Mouse (Mus musculus): ENCODE measurements around the gene Spi1. TPM values are rescaled to one million over a fixed set of nuclear protein-coding genes. Genes with fewer than 3 reads are reported as not detected.

The Spi1 gene
- total RNA-seq, 2 experiments from 2014 or later: 139 to 208 TPM

DNA sequence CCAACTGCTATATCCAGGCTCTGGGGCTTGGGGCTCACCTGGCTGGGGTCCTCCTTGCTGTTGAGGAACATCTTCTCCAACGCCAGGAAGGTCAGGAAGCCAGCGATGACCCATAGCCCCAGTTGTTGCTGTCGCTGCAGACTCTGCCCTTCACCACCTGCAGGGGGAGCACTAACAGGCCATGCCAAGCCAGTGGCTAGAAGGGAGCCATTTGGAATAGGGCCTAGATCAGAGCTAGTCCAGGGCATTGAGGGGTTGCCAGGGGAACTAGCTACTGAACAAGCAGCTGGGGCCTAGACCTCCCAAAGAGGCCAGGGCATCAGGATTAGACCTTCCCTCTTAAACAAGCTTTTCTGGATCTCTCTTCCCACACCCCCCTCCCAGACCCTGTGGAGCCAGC lies 16.6 kb upstream of the Spi1 start:
- ATAC-seq (replicated peaks; ENCODE audit: poor library complexity, severe bottlenecking): peak; percentile 40

DNA sequence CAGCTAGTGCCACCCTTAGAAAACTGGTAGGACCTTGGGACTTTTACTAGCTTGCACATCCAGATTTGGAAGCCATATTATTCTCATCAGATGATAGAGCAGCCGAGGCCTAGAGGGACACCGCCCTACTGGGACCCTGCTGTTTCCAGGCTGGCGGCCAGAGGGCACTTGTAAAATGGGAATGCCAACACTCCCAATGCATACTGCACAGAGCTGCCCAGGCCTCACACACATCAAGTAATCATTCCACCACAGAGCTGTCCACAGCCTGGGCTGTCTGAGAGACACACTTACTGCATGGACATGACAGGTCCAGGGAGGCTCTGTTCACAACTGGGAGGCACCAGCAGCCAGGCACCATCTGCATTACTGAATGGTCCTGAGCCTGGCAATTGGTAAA lies 15.7 kb upstream of the Spi1 start:
- ATAC-seq (replicated peaks; ENCODE audit: poor library complexity, severe bottlenecking): no peak

DNA sequence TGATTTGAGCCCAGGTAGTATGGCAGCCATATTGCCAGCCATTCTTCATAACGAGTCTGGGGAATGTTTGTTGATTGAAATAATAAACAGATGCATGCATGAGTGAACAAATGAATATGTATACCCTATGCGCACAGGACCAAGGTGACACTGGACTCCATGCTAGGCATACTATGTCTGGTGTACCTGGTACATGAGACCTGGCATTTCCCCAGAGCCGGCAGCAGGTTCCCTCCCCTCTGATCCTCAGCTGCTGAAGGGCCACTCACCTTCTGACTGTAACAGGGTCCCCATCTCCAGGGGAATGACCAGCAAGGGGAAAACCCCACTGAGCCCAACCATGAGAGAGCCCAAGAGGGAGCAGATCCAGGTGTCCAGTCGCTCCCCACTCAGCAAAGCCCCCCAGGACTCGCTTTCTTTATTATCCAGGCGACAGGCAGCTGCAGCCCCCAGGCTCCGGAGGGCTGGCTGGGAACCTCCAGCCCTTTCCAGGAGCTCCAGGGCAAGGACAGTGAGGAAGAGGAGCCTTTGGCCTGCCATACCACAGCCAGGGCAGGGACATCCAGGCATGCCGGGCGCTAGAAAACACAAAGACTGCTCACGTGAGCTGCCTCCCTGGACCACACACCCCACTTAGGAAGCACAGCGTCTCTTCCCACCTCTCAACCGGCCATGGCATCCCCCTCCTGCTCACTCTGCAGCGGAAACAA lies 13.9 kb upstream of the Spi1 start:
- ATAC-seq (replicated peaks; ENCODE audit: poor library complexity, severe bottlenecking): no peak

DNA sequence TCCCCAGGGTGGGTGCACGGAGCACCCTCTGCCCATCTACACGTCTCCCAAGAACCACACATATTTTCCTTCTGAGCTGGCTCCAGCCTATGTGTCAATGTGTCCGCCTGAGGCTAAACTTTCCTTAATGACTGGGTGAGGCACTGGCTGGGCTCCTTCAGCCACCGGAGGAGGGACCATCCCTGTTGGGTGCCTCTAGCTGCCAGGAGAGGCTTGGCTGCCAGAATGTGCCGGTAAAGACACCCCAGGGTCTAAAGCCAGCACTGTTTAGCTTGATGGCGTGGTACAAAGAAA lies 13.4 kb upstream of the Spi1 start:
- ATAC-seq (replicated peaks; ENCODE audit: poor library complexity, severe bottlenecking): no peak

DNA sequence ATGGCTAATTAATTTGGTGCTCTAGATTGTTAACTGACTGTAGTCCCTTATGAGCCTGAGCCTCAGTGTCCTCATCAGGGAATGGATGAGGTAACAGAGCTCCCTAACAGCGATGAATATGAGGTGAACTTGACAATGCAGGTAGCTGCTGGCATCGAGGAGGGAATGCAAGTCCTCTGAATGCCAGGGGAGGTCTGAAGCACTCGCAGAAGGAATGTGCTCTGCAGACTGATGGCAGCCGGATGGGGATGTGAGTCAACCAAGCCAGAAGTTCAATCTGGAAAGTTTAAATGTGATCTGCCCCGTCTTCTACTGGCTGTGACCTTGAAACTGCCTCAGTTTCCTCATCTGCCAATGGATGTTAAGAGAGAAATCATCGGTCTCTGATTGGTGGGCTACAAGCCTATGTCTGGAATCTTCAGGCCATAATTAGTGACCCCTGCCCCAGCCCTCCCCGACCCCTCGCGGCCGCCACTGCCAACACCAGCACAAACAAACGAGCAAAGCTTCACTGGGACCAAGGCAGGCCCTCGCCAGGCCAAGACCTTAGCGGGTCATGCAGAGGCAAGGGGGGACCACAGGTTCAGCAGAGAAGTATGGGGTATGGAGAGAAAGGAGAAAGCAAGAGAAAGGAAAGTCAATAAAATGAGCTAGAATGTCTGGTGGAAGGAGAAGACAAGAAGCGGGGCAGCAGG lies 12.7 kb upstream of the Spi1 start:
- ATAC-seq (replicated peaks; ENCODE audit: poor library complexity, severe bottlenecking): no peak

DNA sequence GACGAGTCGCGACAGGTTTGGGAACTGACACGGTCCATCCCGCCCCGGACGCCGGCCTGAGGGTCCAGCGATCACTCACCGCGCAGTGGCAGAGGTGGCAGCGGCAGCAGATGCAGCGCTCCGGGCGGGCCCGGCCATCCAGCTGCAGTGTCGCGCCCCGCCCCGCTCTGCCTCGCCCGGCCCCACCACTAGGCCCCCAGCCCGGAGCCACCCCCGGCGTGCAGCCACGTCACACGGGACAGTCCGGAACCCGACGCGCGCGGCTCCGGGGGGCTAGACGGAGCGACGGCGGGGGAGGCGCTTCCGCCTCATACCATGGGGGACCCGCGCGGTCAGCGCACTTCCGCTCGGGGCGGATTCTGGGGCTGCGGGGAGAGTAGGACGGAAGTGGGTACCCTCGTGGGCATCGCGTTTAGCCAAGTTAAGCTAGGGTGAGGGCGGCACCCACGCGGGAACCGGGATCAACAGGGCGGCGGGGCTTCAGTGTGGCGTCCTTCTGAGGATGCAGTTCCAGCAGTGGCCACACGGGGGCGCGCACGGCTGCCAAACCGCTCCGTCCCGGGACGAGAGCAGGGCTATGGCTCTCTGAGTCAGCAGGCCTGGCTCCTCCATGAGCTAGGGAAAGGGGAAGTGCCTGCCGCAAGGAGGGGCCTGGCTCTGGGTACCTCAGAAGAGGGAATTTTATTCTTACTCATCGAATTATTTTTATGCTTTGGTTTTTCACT lies 12.0 kb upstream of the Spi1 start, which contains the start of gene Slc39a13:
Gene Slc39a13, minus strand, starts transcription at position 342 of the 725 bp plus-strand sequence.
- peak; percentile 83 for ATAC-seq (replicated peaks; ENCODE audit: poor library complexity, severe bottlenecking)

DNA sequence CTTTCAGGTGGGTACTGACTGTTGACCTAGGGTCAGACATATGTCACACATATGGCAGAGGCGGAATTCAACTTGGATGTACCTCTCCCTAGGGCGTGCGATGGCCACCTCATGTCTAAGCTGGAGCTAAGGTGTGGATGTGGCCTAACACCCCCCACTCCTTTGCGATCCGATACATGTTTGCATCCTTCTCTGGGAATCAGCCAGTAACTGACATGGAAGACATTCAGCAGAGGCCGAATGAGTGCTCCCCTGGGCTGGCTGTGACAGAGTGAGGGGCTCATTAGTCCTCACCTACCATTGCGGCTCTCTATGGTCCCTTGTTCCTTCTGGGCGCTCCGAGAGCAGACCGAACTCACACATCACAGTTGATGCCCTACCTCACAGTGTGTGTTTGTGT lies 11.1 kb upstream of the Spi1 start:
- ATAC-seq (replicated peaks; ENCODE audit: poor library complexity, severe bottlenecking): no peak

DNA sequence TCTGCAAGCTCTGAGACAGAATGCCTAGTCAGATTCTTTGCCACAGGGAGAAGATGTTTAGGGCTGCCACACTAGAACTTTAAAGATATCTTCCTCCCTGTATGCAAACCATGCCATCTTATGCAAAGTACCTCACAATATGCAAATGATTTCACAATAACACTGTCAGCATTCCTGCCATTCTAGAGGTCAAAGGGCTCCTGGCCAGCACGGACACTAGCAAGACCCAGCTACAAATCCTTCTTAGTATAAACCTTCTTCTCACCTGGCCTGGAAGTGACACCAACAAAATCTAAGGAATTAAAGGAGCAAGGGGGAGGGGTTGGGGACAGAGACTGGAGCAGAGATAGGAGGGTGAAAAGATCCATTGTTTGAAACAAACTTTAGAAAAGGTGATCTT lies 10.1 kb upstream of the Spi1 start:
- no peak for ATAC-seq (replicated peaks; ENCODE audit: poor library complexity, severe bottlenecking)

DNA sequence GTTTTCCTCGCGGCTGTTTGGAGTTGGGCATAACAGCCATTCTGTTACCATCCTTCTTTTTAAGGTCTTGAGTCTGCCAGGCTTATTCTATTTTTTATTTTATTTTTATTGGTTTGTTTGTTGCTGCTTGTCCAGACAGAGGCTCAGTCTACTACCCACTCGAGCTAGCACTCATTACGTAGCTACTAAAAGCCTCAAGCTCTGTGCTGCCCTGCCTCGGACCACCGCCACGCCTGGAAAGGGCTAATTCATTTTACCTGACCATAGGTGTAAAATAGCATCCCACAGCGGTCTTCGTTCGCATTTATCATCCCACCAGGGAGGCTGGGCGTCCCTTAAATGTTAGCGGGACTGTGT lies 4.3 kb upstream of the Spi1 start:
- no peak for ATAC-seq (replicated peaks; ENCODE audit: poor library complexity, severe bottlenecking)

DNA sequence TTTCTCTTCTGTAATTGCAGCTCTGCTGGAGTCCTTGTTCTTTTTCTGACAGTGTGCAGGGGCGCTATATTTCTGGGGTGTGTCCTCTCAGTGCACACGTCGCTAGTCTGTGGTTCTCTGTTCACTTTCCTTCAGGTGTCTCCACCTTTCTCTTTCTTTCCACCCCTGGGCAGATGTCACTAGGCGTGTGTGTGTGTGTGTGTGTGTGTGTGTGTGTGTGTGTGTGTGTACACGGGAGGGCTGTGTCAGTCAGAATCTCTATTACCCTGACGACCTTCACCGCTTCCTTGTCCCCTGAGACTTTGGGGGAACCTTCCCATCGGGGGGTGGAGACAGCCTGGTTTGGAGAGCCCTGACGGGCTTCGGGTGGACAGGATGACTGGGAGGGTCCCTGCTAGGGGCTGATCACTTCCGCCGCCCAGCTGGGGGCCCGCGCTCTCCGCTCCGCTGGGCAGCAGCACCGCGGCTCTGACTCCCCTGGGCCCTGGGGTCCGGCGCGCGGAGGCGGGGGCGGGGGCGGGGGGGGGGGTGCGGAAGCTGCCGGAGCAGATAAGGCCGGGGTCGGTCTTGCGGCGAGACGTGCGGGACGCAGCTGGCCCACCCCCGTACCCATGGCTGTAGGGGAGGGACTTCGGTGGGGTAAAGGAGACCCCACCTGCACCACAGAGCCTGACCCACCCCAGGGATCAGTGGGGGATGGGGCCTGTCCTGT lies 3.7 kb upstream of the Spi1 start:
- ATAC-seq (replicated peaks; ENCODE audit: poor library complexity, severe bottlenecking): peak; percentile 16

DNA sequence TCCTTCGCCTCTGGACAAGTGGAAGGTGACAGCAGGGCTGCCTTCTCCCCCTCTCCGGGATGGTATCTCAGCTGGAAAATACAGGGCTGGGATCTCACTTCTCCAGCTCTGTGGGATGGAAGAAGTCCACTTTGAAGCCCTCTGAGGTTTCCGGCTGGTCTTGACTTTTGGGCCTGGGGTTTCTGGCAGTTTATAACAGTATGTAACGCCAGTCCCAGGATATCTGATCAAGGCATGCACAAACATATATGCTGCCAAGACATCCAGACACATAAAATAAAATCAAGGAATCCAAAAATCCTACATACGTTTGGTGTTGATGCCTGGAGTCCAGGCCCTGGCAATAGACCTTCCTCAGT lies 3.2 kb upstream of the Spi1 start:
- ATAC-seq (replicated peaks; ENCODE audit: poor library complexity, severe bottlenecking): no peak

DNA sequence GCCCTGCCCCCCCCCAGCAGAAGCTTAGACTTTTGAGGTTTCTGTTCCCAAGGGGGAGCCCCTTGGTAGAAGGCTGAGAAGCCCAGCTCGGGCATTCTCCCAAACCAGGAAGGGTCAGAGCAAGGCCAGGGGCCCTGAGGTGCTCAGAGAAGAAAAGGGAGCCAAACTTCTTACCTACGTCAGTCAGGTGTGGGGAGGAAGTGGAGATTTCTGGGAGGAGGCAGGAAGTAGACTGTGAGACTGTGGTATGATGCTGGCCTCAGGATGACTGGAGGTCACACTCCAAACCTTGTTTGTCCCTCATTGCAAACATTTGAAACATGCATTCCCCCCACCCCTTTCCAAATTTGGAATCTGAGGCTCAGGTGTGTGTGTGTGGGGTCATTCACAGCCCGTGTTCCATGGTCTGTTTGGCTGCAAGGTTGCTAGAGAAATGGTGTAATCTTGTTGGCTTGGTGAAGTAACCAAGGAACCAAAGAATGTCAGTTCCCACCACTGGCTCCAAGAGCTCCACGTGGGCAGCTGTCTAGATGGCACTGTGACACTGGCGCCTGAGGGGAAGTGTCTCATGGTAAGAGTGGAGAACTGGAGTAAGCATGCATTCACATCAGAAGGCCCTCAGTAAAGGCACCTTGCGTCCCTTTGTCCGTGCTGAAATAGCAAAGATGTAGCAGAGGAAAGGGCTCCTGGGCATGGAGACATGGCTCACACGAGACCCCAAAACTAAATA lies 1.2 kb upstream of the Spi1 start:
- peak; percentile 48 for ATAC-seq (replicated peaks; ENCODE audit: poor library complexity, severe bottlenecking)

DNA sequence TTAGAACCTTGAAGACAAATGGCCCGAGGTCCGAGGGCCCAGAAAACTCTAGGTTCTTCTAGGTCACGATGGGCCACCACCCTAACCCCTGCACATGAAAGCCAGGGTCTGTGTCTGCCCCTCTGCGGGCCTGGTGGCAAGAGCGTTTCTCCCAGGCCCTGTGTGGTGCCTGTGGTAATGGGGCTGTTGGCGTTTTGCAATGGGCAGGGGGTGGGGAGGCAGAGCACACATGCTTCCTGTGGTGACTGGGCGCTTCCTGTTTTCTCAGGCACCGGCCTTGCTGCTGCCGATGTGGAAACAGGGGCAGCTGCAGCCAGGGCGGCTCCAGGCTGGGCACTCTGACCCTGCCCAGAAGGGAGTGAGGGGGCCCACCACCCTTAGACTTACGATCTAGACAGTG lies 654 bp downstream of the Spi1 start:
- ATAC-seq (replicated peaks; ENCODE audit: poor library complexity, severe bottlenecking): peak; percentile 60

DNA sequence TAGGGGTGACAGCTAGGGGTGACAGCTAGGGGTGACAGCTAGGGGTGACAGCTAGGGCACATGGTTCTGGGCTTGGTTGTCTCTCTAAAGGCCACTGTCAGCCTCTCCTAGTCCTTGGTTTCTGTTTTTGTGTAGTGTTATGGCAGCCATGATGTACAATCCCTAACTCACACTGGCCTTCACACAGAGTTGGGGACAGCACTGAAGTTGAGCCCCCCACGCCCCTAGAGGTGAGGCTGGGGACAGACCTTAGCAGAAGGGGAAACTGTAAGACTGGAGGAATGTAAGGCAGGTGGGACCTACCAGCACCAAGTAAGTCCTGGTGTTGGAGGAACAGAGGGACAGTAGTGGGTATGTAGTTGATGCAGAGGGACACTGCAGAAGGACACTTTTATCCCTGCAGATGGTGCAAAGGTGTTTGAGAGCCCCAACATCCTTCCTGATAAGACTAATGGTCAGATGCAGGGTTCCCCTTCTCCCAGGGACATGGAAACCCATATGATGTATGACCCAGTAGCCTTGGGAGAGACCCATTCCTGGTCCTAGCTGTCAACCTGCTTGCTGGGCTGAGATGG lies 1.3 kb downstream of the Spi1 start:
- peak; percentile 3 for ATAC-seq (replicated peaks; ENCODE audit: poor library complexity, severe bottlenecking)

DNA sequence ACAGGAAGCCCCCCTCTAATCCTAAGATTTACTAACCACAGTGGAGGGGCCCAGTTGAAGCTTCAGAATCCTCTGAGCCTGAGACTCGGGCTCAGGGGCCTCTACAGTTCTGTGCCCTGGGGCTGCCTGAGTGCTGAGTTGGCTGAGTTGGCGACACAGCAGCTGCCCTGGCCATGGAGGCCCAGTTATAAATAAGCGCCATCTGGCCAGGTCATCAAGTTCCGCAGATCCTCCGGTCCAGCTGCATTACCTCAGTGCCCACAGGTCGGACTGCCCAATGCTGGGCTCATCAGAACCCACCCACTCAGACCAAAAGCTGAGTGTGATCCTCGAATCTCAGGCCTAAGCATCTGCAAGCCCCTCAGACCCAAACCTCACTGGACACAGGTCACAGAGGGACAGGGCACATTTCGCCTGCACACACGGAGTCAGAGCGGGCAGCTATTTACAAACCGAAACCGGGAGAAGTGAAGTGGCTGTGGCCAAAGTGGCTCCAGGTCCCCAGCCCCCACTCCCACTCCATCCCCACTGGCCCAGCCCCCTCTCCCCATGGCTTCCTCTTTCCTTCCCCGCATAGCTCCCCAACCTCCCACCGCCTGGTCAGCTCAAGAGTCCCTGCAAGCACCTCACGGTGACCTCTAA lies 2.1 kb downstream of the Spi1 start:
- ATAC-seq (replicated peaks; ENCODE audit: poor library complexity, severe bottlenecking): peak; percentile 17

DNA sequence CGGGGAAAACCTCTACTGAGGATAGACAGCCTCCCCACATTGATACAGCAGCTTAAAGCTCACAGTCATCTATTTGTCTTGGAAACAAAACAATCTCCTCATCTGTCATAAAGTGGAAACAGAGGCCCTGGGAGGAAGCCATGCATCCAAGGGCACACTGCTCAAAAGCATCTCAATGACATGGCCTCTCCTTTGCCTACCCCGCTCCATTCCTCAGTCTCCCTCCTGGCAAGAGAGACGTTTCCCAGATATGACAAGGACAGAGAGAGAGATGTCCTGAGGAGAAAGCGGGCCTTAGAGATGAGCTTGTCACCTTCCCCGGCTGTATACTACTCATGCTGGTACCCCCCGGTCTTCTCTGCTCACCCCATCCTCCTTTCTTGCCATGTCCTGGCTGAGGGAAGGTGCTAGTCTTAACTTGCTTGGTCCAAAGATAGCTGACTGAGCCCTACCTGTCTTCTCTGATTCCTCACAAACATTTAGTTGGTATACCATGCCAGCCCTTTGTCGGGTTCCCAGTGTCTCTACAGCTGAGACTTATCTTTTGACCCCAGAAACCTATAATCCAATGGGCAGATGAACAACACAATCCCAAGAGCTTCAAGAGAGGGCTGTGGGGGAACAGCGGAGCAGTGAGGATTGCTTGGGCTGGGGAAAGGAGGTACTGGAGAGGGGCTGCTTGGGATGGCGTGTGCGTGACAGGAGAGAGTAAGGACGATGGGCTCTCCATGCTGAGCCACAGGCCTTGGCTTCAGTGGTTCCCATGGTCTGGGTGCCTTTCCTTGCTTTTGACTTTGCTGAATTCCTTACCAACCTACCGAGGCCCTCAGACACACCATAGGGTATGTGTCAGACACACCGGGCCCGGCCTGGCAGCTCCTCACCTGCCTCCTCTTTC lies 3.6 kb downstream of the Spi1 start:
- ATAC-seq (replicated peaks; ENCODE audit: poor library complexity, severe bottlenecking): no peak

DNA sequence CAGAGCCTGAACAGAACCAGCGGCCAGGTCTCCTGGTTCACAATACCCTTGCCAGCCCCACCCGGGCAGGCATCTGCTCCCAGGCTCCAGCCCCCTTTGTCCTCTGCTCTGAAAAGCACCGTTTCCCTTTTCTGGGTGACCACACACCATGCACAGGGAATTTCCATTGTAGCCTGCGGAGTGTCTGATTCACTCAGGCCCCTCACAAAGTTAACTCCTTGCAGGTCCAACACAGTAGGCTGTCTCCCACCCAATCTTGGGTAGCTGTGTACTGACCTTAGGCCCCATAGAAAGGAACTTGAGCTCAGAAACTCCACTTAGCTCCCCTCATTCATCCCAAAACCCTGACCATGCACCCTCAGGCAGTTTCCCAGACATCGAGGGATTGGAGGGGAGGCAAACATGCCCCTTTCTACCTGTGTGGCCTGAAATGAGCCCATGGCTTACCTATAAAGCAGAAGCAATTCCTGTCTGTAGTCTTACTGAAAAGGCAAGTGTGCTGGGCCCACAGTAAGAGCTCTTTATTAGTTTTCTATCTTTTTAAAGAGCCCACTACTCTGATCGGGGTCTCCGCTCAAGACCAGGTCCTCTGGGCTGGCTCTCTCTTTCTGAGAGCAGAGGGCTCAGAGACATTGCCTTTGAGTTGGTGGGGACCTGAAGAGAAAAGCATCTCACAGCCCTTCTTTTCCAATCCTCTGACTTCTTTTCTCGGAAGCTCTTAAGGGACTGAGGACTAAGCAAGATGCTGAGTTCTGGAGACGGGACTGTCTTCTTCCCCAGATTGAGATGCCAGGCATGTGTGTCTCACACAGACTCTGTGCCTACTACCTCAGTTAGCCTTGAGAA lies 4.4 kb downstream of the Spi1 start:
- ATAC-seq (replicated peaks; ENCODE audit: poor library complexity, severe bottlenecking): peak; percentile 41

DNA sequence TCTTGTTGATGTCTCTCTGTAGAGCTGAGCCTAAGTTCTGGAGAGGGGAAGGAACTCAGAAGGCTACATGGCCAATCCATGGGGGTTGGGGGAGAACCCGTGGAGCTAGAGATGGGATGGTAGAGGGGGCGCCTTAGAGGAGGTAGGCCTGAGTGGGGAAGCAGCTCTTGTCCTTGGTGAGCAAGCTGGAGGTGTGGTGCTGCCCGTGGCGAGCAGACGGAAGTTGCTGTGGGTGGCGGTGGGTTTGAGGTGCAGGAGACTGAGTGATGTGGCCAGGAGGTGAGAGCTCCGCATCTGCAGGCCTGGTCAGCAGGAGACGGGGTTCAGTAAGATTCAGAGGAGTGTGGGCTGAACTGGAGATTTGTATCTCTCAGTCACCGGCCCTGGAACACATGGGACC lies 5.3 kb downstream of the Spi1 start:
- peak; percentile 10 for ATAC-seq (replicated peaks; ENCODE audit: poor library complexity, severe bottlenecking)
